Mouse (Mus musculus): ENCODE results near the gene Pgm2. TPM values are rescaled to one million over a fixed set of nuclear protein-coding genes. Genes with fewer than 3 reads are reported as not detected.

Gene Pgm2
- polyA plus RNA-seq (2012; fragmentation: generic; extraction: Trizol) = 10 to 100 TPM in 1 of 2 experiments, 1 to 10 TPM in 1; 4.7 to 15.0 TPM

GRCm38 (mm10) chr5:64092748-64093292 lies at the start of gene Pgm2:
Gene Pgm2, plus strand, starts transcription at chr5:64092950.

GRCm38 (mm10) chr5:64155861-64156550 lies 63.3 kb downstream of the Pgm2 start, which contains the start of gene Tbc1d1:
Gene Tbc1d1, plus strand, starts transcription at chr5:64156305.

Other genes with a start within 250 kb of the Pgm2 start
- gene Rell1, start 124.1 kb upstream of the Pgm2 start, polyA plus RNA-seq (2012; fragmentation: generic; extraction: Trizol) = 1 to 10 TPM in 1 of 2 experiments, under 1 TPM in 1; 0.71 to 6.6 TPM
- 10 to 100 TPM in 1 of 2 experiments, 1 to 10 TPM in 1; 5.4 to 15.6 TPM for gene Tbc1d1, start 63.4 kb downstream of the Pgm2 start, polyA plus RNA-seq (2012; fragmentation: generic; extraction: Trizol)